Mouse (Mus musculus) mesoderm, embryonic 11.5 days (tissue): ENCODE measurements around the gene Ssr3.

ENCODE experiments used
- DNase-seq: peaks from one replicate; pipeline ENCODE4 v3.0.0-alpha.2; 2012; ENCODE audit warnings: low read depth, low spot score

Gene Ssr3

DNA sequence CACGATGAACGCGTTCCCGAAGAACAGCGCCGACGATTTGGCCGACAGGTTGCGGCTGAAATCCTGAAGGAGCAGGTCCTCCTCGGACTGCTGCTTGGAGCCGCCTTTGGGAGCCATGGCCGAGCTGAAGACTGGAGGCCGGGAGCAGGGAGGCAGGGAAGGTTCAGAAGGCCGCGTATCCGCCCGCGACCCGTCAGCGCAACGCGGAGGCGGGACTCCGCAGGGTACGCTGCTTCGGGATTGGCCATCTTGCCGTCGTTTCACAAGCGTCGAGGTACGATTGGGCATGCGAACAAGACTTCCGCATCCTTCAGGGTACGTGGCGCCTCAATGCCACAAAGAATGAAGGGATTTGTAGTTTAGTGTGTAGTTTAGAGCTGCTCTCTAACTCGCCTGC is at the start of gene Ssr3:
TSS of gene Ssr3 (minus strand) at position 203 of the 397 bp plus-strand sequence.
- DNase-seq = peak; percentile 98

DNA sequence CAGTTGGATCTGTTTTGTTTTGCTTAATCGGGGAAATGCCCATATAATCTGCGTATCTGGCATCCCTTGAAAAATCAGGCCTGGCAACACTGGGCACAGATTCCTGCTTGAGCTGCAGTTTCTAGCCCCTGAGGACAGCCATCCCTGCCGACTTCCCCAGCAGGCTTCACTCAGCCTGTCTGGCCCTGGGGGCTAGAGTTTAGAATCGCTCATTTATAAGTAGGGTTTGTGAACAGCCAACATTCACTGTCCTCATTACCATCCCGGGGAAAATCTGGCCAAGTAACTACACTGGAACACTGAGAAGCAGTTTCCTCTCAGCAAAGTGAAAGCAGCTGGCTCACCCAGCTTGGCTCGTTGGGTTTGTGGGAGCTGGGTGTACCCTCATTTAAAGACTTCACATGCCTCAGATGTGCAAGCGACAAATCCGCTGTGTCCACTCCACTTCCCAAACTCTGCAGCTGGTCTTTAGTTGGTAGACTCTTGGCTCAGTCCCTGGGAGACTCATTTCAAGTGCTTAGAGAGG is 49.2 kb upstream of the Ssr3 start:
- no peak for DNase-seq

DNA sequence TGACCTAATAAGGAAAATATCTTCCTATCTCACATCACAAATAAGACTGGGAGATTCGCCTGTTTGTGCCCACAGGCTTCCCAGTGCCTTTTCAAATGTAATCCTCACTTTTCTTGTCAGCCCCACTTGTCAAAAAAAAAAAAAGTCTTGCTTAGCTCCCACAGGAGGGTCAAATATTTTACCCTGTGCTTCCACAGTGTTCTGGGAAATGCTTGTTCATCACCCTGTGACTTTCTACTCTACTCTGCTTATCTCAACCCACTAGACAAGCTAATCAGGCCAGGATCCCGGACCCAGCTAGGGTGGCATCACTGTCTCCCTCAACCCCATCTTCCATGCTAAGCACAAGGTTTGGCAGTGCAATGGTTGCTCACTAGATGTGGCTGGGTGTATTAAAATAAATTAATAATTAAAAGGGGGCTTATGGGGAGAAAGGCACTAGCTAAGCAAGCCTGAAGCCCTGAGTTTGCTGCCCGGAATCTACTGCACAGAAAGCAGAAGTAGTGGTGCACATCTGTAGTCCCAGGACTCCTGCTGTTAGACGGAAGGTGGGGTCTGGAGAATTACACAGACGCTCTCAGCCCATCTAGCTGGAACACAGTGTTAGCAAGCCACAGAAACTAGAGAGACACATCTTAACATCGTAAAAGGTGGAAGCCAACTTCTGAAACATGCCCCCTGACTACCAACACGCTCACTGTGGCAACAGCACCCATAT is 46.2 kb upstream of the Ssr3 start:
- DNase-seq = no peak

- DNase-seq = no peak
Measured at GRCm38 (mm10) chr3:65435812-65436211, 43.4 kb upstream of the Ssr3 start.

- no peak for DNase-seq
Measured at GRCm38 (mm10) chr3:65435101-65435571, 42.7 kb upstream of the Ssr3 start.

GRCm38 (mm10) chr3:65432236-65432635 is 39.8 kb upstream of the Ssr3 start:
- no peak for DNase-seq

DNA sequence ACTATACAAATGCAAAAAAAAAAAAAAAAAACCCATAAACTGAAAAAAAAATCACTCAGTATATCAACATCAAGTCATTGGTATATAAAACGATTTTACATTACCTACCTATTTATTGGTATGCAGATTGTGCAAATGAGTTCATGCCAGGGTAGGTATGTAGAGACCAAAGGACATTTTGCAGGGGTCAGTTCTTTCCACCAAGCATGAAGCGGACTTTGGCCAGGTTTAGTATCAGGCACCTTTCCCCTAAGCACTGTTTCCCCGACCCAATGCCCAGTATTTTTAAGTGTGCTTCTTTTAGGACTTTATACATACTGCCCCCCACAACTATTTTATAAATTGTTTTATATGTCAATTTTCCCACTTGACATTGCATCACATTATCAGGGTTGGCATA is 27.3 kb upstream of the Ssr3 start:
- no peak for DNase-seq

DNA sequence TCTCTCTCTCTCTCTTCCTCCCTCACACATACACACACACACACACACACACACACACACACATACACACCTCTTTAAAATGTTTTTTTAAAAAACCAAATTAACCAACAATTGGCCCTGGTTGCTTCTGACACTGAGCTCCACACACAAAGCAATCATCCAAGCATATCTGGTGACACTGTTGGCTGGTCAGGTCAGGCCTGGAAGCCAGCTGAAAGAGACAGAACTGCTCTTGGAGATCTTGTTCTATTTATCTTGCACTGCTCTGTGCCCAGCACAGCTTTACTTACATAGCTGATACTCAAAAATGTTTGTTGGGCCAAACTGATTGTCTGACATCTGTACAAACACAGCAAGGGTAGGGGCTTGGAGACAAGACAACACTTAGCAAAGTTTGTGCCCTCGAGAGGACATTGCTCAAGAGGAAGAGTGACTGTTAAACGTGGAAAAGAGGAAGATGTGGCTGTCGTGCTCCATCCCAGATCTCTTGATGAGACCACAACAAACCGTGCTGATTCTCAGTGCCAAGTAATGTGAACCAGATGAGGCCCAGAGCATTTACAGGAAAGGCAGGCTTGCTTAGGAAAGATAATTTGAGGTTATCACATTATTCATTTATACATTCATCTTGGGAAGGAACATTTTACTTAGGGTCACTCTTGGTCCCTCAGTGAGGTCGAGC is 25.6 kb upstream of the Ssr3 start:
- DNase-seq = no peak

DNA sequence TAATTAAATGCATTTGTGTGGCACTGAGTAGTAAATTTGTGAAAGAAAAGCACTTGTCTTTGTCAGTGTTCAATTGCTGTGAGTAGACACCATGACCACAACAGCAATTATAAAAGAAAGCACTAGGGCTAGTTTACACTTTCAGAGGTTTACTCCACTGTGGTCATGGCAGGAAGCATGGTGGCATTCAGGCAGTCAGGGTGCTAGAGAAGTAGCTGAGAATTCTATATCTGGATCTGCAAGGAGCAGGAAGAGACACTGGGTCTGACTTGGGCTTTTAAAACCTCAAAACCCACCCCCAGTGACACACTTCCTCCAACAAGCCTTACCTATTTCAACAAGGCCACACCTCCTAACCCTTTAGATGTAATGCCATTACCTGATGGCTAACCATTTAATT is 24.1 kb upstream of the Ssr3 start:
- DNase-seq = no peak

DNA sequence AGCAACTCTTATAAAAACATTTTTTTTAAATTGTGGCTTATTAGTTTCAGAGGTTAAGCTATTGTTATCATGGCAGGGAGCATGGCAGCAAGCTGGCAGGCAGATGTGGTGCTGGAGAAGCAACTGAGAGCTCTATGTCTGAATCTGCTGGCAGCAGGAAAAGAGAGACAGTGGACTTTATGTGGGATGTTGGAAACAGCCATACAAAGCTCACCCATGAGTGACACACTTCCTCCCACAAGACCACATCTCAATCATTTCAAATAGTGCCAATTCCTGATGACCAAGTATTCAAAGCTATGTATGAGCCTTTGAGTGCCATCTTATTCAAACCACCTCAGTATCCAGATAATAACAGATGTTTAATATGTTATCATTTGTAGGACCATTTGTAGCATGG is 15.5 kb upstream of the Ssr3 start:
- no peak for DNase-seq

DNA sequence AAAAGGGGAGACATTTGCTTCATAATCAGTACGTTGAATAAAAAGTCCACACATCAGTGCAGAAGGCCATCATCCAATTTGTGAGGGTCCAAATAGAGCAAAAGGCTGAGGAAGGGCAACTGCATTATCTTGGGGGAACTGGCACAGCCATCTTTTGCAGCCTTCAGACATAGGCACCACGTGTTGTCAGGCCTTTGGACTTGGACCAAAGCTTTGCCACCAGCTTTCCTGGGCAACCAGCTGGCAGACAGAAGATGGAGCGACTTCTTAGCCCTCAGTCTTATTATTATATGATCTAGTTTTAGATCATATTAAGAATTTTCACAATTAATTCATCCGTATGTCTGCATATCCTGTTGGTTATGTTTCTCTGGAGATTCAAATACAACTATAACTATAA is 13.4 kb upstream of the Ssr3 start:
- no peak for DNase-seq

GRCm38 (mm10) chr3:65397566-65397965 is 5.1 kb upstream of the Ssr3 start:
- no peak for DNase-seq

GRCm38 (mm10) chr3:65396835-65397504 is 4.5 kb upstream of the Ssr3 start:
- DNase-seq = no peak

GRCm38 (mm10) chr3:65395111-65395510 is 2.7 kb upstream of the Ssr3 start:
- peak; percentile 19 for DNase-seq

GRCm38 (mm10) chr3:65391784-65392420 is 521 bp downstream of the Ssr3 start:
- peak; percentile 55 for DNase-seq

DNA sequence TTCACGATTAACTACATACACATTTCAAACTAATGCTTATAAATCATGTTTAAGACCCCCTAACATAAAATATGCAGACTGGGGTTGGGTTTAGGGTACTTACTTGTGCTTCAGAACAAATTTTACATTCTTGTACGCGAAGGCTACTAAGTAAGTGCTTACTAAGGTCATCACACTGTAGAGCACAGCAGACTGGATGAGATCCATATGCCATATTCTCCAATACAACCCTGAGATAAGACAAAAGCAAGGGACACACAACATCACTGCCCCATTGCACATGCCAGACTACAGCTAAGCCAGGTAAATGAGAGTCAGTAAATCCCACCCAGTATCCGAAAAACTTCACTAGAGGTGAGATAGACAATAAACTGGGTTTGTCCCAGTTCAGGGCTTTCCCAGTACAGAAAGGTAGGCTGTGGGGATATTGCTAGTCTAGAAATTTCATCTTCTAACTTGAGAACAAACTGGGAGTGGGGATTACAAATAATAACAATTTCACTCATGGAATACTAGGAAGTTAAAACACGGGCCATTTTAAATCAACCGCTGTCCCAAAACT is 1.1 kb downstream of the Ssr3 start:
- peak; percentile 23 for DNase-seq

DNA sequence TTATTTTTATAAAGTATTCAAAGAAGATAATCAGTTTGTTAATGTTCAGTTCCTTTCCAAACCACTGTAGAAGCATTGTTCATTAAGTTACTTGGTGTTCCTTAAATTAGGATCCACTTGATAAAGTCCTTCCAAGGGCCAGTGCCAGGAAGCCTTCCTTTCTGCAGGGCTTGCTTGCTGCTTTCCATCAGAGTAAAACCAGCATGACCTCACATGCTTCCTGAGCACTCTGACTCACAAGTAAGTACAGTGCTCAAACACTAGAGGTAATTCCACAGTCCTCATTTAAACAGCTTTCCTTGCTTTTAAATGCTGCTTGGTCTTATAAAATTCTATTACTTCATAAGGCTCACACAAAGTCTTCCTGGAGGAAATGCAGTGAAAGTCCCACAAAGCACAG is 6.7 kb downstream of the Ssr3 start:
- no peak for DNase-seq

DNA sequence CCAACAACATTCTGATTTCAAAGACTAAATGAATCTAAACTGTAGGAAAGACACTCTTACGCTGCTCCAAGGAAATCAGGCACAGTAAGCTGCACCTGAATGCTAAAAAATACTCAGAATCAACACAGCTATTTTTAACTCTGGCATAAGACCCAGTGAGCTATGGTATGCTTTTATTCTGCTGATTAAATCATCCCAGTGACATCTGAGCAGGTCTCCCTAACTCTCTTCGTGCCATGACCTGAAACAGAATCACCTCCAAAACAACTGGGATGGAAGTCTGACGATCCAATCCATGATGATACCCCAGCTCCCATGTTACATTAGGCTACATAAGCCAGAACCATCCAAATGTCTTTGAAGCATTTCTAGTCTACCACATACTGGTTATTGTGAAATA is 8.0 kb downstream of the Ssr3 start:
- DNase-seq = no peak

- no peak for DNase-seq
Measured at GRCm38 (mm10) chr3:65381094-65381493, 11.3 kb downstream of the Ssr3 start.

GRCm38 (mm10) chr3:65379884-65380539 is 12.4 kb downstream of the Ssr3 start:
- peak; percentile 41 for DNase-seq

DNA sequence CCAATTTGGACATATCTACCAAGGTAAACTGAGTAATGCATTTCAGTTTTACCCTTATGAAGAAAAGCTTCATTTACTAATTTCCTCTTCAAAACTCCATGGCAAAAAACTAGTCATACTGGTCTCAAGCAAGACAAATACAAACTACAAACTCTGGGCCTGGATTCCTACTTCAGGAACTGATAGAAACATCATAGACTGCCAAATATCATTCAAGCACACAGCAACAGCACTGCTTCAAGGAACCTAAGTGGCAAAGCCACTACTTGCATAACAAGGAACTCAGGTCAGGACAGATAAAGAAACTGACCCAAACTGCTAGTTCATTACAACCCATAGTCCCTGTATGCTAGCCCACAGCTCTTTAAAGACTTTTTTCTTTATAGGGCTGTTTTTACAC is 13.7 kb downstream of the Ssr3 start:
- no peak for DNase-seq
